Mouse (Mus musculus): ENCODE data around the gene E130208F15Rik. TPM values are rescaled to one million over a fixed set of nuclear protein-coding genes. Genes with fewer than 3 reads are reported as not detected.

The E130208F15Rik gene
- total RNA-seq, 2 experiments from 2014 or later, result 0.15 to 0.75 TPM

DNA sequence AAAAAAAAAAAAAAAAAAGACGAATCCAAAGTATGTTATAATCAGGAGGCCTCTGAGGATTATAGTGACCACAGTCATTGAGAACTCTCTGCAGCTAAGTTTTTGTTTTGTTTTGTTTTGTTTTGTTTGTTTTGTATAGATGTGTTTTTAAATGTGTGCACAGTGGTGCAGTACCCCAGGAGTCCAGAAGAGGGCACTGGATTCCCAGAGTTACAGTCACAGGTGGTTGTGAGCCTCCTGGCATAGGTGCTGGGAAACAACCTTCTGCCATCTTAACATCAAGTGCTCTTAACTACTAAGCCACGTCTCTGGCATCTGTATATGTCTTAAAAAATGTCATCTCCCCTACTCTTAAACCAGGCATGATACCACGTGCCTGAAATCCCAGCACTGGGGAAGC, 20.6 kb upstream of the E130208F15Rik start:
- peak in 1 of 2 experiments; percentile 58 for DNase-seq (ENCODE audit: extremely low spot score in 1 of 2, low spot score in 1 of 2)

DNA sequence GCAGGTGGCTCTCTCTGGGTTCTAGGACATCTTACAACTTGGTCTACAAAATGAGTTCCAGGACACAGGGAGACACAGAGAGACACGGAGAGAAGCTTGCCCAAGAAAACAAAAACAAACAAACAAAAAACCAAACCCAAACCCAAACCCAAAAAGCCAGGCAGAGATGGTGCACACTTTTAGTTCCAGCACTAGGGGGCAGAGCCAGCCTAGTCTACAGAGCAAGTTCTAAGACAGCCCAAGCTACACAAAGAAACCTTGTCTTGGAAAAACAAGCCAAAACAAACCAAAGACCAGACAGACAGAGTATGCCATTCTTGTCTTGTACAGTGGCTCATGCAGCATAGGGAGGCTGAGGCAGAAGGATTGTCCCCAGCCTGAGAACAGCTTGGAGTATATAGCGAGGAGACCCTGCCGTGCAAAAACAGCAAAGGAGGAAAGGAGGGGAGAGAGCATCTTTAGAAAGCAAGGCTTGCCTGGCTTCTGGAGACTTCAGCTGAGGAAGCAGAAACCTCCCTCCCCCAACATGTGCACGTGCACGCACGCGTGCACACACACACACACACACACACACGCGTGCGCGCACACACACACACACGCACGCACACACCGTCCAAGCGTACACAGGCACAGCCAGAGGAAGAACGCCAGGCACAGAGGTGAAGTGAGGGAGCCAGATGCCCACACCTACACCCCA, 15.3 kb upstream of the E130208F15Rik start:
- DNase-seq (ENCODE audit: extremely low spot score in 1 of 2, low spot score in 1 of 2), result no peak

GRCm38 (mm10) chr7:30308076-30309005, 13.2 kb upstream of the E130208F15Rik start, which contains the start of gene Alkbh6:
Gene Alkbh6, plus strand, starts transcription at chr7:30308717.
- DNase-seq (ENCODE audit: extremely low spot score in 1 of 2, low spot score in 1 of 2), result peak; percentile 77 to 78

DNA sequence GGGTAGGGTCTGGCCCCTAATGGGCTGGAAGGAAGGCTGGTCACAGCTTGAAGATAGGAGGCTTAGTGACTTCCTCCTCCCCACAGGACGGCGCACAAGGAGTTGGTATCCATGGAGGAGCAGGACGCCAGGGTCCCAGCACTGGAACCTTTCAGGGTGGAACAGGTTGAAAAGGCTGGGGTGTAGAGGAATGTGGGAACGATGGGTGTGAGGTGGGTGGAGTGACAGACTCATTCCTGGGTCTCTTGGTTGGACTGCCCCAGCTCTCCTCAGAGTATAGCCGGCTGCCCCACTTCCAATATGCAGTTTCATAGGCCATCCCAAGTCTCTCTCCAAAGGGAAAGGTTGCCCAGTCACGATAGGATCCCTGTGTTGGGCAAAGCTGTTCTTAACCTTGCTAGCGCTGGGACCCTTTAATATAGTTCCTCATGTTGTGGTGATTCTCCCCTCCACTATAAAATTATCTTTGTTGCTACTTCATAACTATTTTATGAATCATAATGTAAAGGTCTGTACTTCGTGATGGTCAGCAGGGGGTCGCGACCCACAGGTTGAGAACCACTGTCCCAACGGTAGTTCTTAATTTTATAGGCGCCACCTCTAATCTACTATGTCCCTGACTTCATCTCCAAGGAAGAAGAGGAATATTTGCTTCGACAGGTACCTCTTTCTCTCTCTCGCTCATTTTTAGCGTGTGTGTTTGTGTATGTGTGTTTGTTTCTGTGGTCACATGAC, 12.0 kb upstream of the E130208F15Rik start:
- no peak for DNase-seq (ENCODE audit: extremely low spot score in 1 of 2, low spot score in 1 of 2)

- no peak for DNase-seq (ENCODE audit: extremely low spot score in 1 of 2, low spot score in 1 of 2)
Observed at GRCm38 (mm10) chr7:30310136-30310535, 11.4 kb upstream of the E130208F15Rik start.

GRCm38 (mm10) chr7:30313666-30314320, 7.7 kb upstream of the E130208F15Rik start:
- DNase-seq (ENCODE audit: extremely low spot score in 1 of 2, low spot score in 1 of 2), result no peak

GRCm38 (mm10) chr7:30314721-30315155, 6.8 kb upstream of the E130208F15Rik start, which contains the start of gene Syne4:
Gene Syne4, plus strand, starts transcription at chr7:30314807.
- DNase-seq (ENCODE audit: extremely low spot score in 1 of 2, low spot score in 1 of 2), result no peak

DNA sequence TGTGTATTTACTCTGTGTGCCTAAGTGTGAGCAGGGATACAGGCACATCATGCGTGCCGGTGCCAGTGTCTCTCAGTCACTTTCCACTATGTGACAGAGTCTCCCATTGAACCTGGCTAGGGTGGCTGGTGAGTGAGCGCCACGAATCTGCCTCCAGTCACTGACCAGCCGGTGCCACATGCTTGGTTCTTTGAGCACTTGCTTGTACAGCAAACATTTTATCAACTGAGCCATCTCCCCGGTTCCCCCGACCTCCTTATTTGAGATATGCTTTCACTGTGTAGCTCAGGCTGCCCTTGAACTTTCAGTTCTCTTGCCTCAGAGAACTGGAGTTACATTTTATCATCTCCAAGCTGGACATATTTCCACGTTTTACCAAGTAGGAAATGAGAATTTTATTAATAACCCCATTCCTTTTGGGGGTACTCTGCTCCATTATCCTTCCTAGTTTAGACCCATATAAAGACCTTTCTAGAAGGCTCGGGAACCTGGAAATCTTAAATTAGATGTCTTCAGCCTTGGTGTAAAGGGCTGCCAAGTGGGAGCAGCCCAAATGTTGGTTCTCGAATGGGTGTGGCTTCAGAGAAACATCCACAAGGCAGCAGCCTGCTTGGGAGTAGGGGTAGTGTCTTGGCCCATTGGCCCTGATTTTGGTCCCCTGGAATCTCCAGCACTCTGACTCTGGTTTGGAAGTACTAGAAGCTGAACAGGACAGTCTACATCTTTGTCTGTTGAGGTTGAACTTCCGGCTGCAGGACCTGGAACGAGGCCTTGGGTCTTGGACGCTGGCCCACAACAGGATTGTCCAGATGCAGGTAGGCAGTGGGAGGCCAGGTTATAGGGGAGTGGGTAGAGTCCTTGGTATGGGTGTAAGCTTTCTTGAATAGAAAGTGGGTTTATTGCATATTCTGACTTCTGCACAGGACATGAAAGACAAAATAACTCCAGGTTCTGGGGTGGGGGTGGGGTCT, 5.7 kb upstream of the E130208F15Rik start:
- no peak for DNase-seq (ENCODE audit: extremely low spot score in 1 of 2, low spot score in 1 of 2)

- no peak for DNase-seq (ENCODE audit: extremely low spot score in 1 of 2, low spot score in 1 of 2)
Observed at GRCm38 (mm10) chr7:30318142-30318541, 3.4 kb upstream of the E130208F15Rik start.

- DNase-seq (ENCODE audit: extremely low spot score in 1 of 2, low spot score in 1 of 2), result no peak
Observed at GRCm38 (mm10) chr7:30320946-30321345, 594 bp upstream of the E130208F15Rik start.

GRCm38 (mm10) chr7:30322285-30322667, 736 bp downstream of the E130208F15Rik start:
- peak; percentile 88 to 89 for DNase-seq (ENCODE audit: extremely low spot score in 1 of 2, low spot score in 1 of 2)

GRCm38 (mm10) chr7:30322865-30323264, 1.3 kb downstream of the E130208F15Rik start:
- DNase-seq (ENCODE audit: extremely low spot score in 1 of 2, low spot score in 1 of 2), result no peak

GRCm38 (mm10) chr7:30323795-30324194, 2.3 kb downstream of the E130208F15Rik start, which contains the start of gene Sdhaf1:
Gene Sdhaf1, minus strand, starts transcription at chr7:30323895.
- DNase-seq (ENCODE audit: extremely low spot score in 1 of 2, low spot score in 1 of 2), result no peak

DNA sequence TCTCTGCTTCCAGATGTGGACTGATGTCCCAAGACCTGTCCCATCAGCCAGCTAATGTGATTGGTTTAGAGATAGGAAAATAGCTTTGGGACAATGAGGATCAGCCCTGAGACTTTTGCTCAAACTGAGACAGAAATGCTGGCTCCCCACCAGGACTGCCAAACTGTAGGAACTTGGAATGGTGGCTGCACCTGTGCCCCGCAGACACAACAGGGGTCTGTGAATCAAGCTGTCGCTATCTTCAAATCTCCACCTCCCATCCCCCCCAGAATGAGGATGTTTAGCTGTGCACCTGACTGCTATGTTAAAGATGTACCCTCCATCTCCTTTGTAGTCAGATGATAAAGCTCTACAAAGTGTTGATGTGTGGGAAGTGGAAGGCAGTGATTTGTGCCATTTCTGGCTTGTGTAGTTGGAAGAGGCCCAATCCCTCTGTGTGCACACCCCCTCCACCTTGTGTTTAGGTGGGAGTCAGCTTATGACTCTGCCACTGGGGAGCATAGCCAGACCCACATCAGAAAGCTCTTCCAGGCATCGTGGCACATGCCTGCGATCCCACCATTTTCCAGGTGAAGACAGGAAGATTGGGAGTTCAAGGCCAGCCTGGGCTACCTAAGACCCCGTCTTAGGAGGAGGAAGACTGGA, 2.9 kb downstream of the E130208F15Rik start:
- no peak for DNase-seq (ENCODE audit: extremely low spot score in 1 of 2, low spot score in 1 of 2)

DNA sequence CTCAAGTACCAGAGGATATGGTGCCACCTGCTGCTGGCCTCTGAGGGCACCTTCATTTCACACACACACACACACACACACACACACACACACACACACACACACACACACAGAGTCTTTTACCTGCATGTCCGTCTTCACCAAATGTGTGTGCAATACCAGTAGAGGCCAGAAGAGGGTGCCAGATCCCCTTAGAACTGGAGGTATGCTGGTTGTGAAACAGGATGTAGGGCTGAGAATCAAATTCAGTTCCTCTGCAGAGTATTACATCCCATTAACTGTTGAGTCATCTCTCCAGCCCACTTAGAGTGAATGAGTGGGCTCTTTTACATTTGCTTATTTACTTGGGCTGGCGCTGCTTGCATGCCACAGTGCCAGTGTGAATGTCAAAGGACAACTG, 3.8 kb downstream of the E130208F15Rik start:
- peak in 1 of 2 experiments; percentile 52 for DNase-seq (ENCODE audit: extremely low spot score in 1 of 2, low spot score in 1 of 2)

DNA sequence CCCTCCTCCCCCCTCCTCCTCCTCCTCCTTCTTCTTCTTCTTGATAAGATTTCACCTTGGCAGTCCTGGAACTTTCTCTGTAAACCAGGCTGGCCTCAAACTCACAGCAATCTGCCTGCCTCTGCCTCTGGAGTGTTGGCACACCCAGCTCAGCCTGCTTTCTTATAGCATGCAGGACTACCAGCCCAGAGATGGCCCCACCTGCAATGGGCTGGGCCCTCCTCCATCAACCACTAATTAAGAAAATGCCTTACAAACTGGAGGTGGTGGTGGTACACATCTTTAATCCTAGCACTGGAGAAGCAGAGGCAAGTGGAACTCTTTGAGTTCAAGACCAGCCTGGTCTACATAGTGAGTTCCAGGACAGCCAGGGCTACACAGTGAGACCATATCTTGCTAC, 4.9 kb downstream of the E130208F15Rik start:
- no peak for DNase-seq (ENCODE audit: extremely low spot score in 1 of 2, low spot score in 1 of 2)

DNA sequence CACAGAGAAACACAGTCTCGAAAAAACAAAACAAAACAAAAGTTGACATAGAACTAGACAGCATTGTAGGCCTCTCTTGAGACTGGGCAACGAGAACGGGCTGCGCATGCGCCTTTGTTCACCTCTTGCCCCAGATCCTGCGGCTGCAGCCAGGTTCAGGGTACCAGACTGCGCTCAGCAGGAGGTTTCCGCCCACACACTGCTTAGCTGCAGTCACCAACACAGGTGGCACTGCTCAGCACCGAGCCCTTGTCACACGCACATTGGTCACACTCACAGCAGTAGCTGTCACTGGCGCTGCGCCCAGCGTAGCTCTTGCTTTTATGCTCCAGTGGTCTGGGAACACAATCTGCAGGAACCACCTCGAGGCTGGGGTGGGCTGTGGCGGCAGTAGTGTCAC, 5.6 kb downstream of the E130208F15Rik start:
- no peak for DNase-seq (ENCODE audit: extremely low spot score in 1 of 2, low spot score in 1 of 2)

DNA sequence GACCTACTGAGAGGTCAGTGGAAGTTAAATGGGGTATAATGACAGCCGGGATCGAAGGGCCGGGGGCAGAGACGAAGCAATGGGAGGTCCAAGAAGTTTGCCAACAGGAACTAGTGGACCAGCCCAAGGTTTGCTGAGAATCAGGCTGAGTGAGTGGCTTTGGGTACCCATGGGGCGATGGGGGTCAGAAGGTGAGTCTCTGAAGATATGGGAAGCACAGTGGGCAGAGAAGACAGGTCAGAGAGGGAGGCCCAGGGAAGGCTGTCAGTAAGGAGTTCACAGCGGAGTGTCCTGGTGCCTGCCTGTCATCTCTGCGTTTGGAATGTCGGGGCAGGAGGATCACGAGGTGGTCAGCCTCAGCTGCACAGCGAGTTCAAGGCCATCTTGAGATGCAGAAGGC, 6.8 kb downstream of the E130208F15Rik start:
- no peak for DNase-seq (ENCODE audit: extremely low spot score in 1 of 2, low spot score in 1 of 2)

All from layer of hippocampus, postnatal 25 days (tissue).